Mouse (Mus musculus) myocyte (in vitro differentiated cells): Measurements from ENCODE around the gene Pls1. TPM values are rescaled to one million over a fixed set of nuclear protein-coding genes. Genes with fewer than 3 reads are reported as not detected.

Experiments
- H3K27me3 ChIP-seq: one replicate; pipeline ENCODE4 v1.6.1; 2011; ENCODE audit not compliant: control insufficient read depth, insufficient read depth, insufficient read length
- H3K36me3 ChIP-seq: one replicate; pipeline ENCODE4 v1.6.1; 2011; ENCODE audit not compliant: control insufficient read depth, insufficient read depth
- H3K4me2 ChIP-seq: one replicate; pipeline ENCODE4 v1.6.1; 2011; ENCODE audit warnings: low read depth, control low read depth
- H3K4me3 ChIP-seq: one replicate; pipeline ENCODE4 v1.5.1; 2011; ENCODE audit warnings: mild to moderate bottlenecking, control low read depth, moderate library complexity
- H3K79me2 ChIP-seq: one replicate; pipeline ENCODE4 v1.6.1; 2011; ENCODE audit not compliant: control insufficient read depth, insufficient read depth
- H3ac ChIP-seq: one replicate; pipeline ENCODE4 v1.6.1; 2011; ENCODE audit not compliant: control insufficient read depth, insufficient read length
- CEBPB ChIP-seq: IDR thresholded peaks from 2 replicates; pipeline ENCODE4 v1.6.1; 2011; ENCODE audit warnings: mild to moderate bottlenecking, moderate library complexity; ENCODE audit not compliant: poor library complexity, insufficient read depth, severe bottlenecking
- E2F4 ChIP-seq: IDR thresholded peaks from one replicate; pipeline ENCODE4 v1.6.1; 2011; ENCODE audit warnings: mild to moderate bottlenecking, control low read depth, moderate library complexity; ENCODE audit not compliant: insufficient read depth
- MAX ChIP-seq: IDR thresholded peaks from one replicate; pipeline ENCODE4 v1.6.1; 2011; ENCODE audit warnings: low read depth, mild to moderate bottlenecking, control low read depth
- MYOD1 ChIP-seq, 3 experiments: IDR thresholded peaks; one replicate each; pipeline ENCODE4 v1.6.1; 2011; ENCODE audit warnings: control low read depth in 2 of 3, low read depth in 2 of 3, mild to moderate bottlenecking in 2 of 3, moderate library complexity in 1 of 3; ENCODE audit not compliant: insufficient read length in 2 of 3, control insufficient read depth in 1 of 3
- MYOG ChIP-seq, 3 experiments: IDR thresholded peaks; one replicate each; pipeline ENCODE4 v1.6.1; 2011; ENCODE audit warnings: control low read depth in 2 of 3, low read depth in 2 of 3, mild to moderate bottlenecking in 2 of 3; ENCODE audit not compliant: insufficient read length in 2 of 3, control insufficient read depth in 1 of 3, insufficient read depth in 1 of 3
- POLR2A ChIP-seq: IDR thresholded peaks from one replicate; pipeline ENCODE4 v1.6.1; 2011; ENCODE audit warnings: low read depth, mild to moderate bottlenecking, control low read depth, moderate library complexity; ENCODE audit not compliant: insufficient read length
- POLR2AphosphoS2 ChIP-seq: IDR thresholded peaks from one replicate; pipeline ENCODE4 v1.6.1; 2011; ENCODE audit warnings: low read depth, control low read depth; ENCODE audit not compliant: insufficient read length
- REST ChIP-seq: IDR thresholded peaks from one replicate; pipeline ENCODE4 v1.6.1; 2011; ENCODE audit warnings: mild to moderate bottlenecking, control low read depth, moderate library complexity; ENCODE audit not compliant: insufficient read depth, insufficient read length
- SRF ChIP-seq: IDR thresholded peaks from one replicate; pipeline ENCODE4 v1.6.1; 2011; ENCODE audit warnings: low read depth; ENCODE audit not compliant: control insufficient read depth, insufficient read length
- TCF12 ChIP-seq: IDR thresholded peaks from one replicate; pipeline ENCODE4 v1.6.1; 2011; ENCODE audit warnings: mild to moderate bottlenecking, control low read depth; ENCODE audit not compliant: poor library complexity, insufficient read depth, severe bottlenecking
- TCF3 ChIP-seq: IDR thresholded peaks from one replicate; pipeline ENCODE4 v1.6.1; 2011; ENCODE audit warnings: low read depth, control low read depth; ENCODE audit not compliant: insufficient read length
- USF1 ChIP-seq: IDR thresholded peaks from one replicate; pipeline ENCODE4 v1.6.1; 2011; ENCODE audit warnings: low read depth, mild to moderate bottlenecking, control low read depth, moderate library complexity
- polyA plus RNA-seq: library from polyadenylated mRNA; unstranded; fragments of >200 nt; fragmentation: generic; extraction: Trizol; gene quantifications from one replicate; pipeline ENCODE4 v1.2.1, GENCODE M21; 2012; ENCODE audit warnings: missing spikeins

Pls1 gene
- polyA plus RNA-seq, 1 experiment: not detected

DNA sequence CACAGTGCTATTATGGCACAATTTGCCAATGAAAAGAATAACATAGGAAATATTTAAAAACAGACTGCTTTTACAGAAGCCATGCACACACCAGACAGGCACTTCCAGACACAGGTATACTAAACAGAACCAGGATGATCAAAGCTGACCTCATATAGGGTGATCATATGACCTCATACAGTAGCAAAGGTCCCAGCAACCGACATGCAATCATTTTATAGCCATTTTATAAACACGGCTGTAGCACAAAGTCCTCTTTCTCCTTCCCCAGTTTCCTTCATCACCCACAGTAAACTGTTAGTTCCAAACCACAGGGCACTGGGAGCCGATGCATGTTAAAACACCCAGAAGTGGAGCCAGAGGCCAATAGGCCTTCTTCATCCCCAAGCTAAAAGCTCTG lies 5.7 kb downstream of the Pls1 start:
- Histone ChIP-seq H3K36me3 (no peaks in the 10 kb centered on the region), H3K4me2 (no peak overlapping the region), H3K27me3 (peaks cover 6% of the 10 kb centered on the region), H3K79me2 (no peaks in the 10 kb centered on the region), H3ac (no peak overlapping the region), H3K4me3 (no peak overlapping the region)
- TF ChIP-seq CEBPB: no peak
- no peak for TF ChIP-seq MYOG (IDR thresholded peaks at IDR 0.05; ENCODE audit: control insufficient read depth in 1 of 3, insufficient read depth in 1 of 3, insufficient read length in 2 of 3, low read depth in 2 of 3)
- no peak for TF ChIP-seq TCF12
- TF ChIP-seq SRF: no peak
- TF ChIP-seq TCF3: no peak
- no peak for TF ChIP-seq POLR2A
- TF ChIP-seq E2F4: no peak
- TF ChIP-seq REST: no peak
- no peak for TF ChIP-seq USF1
- TF ChIP-seq MAX: no peak
- TF ChIP-seq MYOD1 (IDR thresholded peaks at IDR 0.05; ENCODE audit: control insufficient read depth in 1 of 3, insufficient read length in 2 of 3, low read depth in 2 of 3): no peak
- TF ChIP-seq POLR2AphosphoS2: no peak

- Histone ChIP-seq H3K79me2 (no peaks in the 10 kb centered on the region), H3K36me3 (no peaks in the 10 kb centered on the region), H3ac (no peak overlapping the region), H3K4me3 (no peak overlapping the region), H3K4me2 (no peak overlapping the region), H3K27me3 (peaks cover 6% of the 10 kb centered on the region)
- no peak for TF ChIP-seq USF1
- TF ChIP-seq CEBPB: no peak
- no peak for TF ChIP-seq MYOD1 (IDR thresholded peaks at IDR 0.05; ENCODE audit: control insufficient read depth in 1 of 3, insufficient read length in 2 of 3, low read depth in 2 of 3)
- TF ChIP-seq TCF12: no peak
- no peak for TF ChIP-seq POLR2A
- no peak for TF ChIP-seq POLR2AphosphoS2
- TF ChIP-seq REST: no peak
- no peak for TF ChIP-seq TCF3
- no peak for TF ChIP-seq SRF
- no peak for TF ChIP-seq MYOG (IDR thresholded peaks at IDR 0.05; ENCODE audit: control insufficient read depth in 1 of 3, insufficient read depth in 1 of 3, insufficient read length in 2 of 3, low read depth in 2 of 3)
- no peak for TF ChIP-seq MAX
- TF ChIP-seq E2F4: no peak
Observed at GRCm38 (mm10) chr9:95835741-95836140, 9.4 kb downstream of the Pls1 start.

DNA sequence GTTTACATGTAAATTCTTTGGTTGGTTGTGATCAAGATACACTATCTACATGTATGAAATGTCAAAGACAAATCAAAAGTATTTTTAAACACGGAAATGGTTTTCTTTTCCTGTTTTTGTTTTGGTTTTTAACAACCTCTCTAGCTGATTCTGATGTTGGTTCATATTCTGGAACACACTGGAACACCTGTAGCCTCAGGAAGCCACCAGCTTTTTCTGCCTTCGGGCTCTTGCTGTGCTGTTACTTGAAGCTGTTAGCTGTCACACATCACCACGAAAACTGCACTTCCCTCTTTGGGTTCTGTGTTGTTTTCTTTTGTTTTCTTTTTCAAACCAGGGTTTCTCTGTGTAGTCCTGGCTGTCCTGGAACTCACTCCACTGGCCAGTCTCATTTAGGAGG lies 10.3 kb downstream of the Pls1 start:
- no peaks in the 10 kb centered on the region for H3K36me3 ChIP-seq
- no peak overlapping the region for H3K4me3 ChIP-seq
- peaks cover 6% of the 10 kb centered on the region for H3K27me3 ChIP-seq
- TF ChIP-seq MYOD1 (IDR thresholded peaks at IDR 0.05; ENCODE audit: control insufficient read depth in 1 of 3, insufficient read length in 2 of 3, low read depth in 2 of 3) (no peak), TCF3 (no peak), POLR2A (no peak), USF1 (no peak), E2F4 (no peak), MYOG (IDR thresholded peaks at IDR 0.05; ENCODE audit: control insufficient read depth in 1 of 3, insufficient read depth in 1 of 3, insufficient read length in 2 of 3, low read depth in 2 of 3) (no peak), REST (no peak), MAX (no peak), SRF (no peak), POLR2AphosphoS2 (no peak), TCF12 (no peak)
- H3ac ChIP-seq: no peak overlapping the region
- H3K4me2 ChIP-seq: no peak overlapping the region
- no peaks in the 10 kb centered on the region for H3K79me2 ChIP-seq

DNA sequence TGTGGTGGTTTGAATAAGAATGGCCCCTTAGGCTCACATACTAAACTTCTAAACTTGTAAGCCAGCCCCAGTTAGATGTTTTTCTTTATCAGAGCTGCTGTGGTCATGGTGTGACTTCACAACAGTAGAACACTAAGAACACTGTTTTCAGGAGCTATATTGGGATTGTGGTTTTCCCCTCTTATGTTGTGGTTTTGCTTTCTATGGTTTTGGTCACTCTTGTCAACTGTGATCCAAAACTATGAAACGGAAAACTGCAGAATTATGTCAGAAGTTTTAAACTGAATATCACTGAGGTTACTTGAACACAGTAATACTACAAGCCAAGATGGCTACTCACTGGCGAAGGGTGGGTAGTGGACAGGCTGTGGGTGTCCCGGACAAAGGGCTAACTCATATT lies 12.4 kb downstream of the Pls1 start:
- peaks cover 6% of the 10 kb centered on the region for H3K27me3 ChIP-seq
- H3ac ChIP-seq: no peak overlapping the region
- H3K4me3 ChIP-seq: no peak overlapping the region
- no peaks in the 10 kb centered on the region for H3K79me2 ChIP-seq
- H3K36me3 ChIP-seq: no peaks in the 10 kb centered on the region
- TF ChIP-seq TCF3 (no peak), USF1 (no peak), POLR2AphosphoS2 (no peak), SRF (no peak), MAX (no peak), E2F4 (no peak), CEBPB (no peak), MYOG (IDR thresholded peaks at IDR 0.05; ENCODE audit: control insufficient read depth in 1 of 3, insufficient read depth in 1 of 3, insufficient read length in 2 of 3, low read depth in 2 of 3) (no peak), POLR2A (no peak), TCF12 (no peak), REST (no peak), MYOD1 (IDR thresholded peaks at IDR 0.05; ENCODE audit: control insufficient read depth in 1 of 3, insufficient read length in 2 of 3, low read depth in 2 of 3) (no peak)
- H3K4me2 ChIP-seq: no peak overlapping the region
